Mouse (Mus musculus): ENCODE measurements around the gene Pbx1. TPM values are rescaled to one million over a fixed set of nuclear protein-coding genes. Genes with fewer than 3 reads are reported as not detected.

Pbx1 gene
- polyA plus RNA-seq, 2 experiments: 26.5 to 48.2 TPM

GRCm38 (mm10) chr1:168429856-168430644 is 2.0 kb downstream of the Pbx1 start:
- peak overlapping the region; percentile 59; the same call in 1 of the 2 replicates for H3K27ac ChIP-seq (replicated peaks; ENCODE audit: low read depth, low read length)
- DNase-seq (ENCODE audit: low spot score): no peak
- H3K4me2 ChIP-seq (replicated peaks; ENCODE audit: low read depth, low read length, severe bottlenecking): peak overlapping the region; percentile 63
- WGBS: 5% methylated on average over 5 of the region's 5 CpGs
- TF ChIP-seq POLR2A (IDR thresholded peaks at IDR 0.05; ENCODE audit: borderline replicate concordance, extremely low read depth, insufficient read depth, insufficient read length): no peak
- no peaks in the 10 kb centered on the region for H3K36me3 ChIP-seq (ENCODE audit: control insufficient read depth, insufficient read depth, low read length)
- H3K4me1 ChIP-seq (ENCODE audit: control insufficient read depth, insufficient read depth, low read length): peaks cover 18% of the 10 kb centered on the region; the same call in 1 of the 2 replicates
- 0 out of 2 replicates have a peak, but pooled peaks cover 3% of the 10 kb centered on the region for H3K27me3 ChIP-seq (ENCODE audit: control insufficient read depth, insufficient read depth, low read length)
- H3K9ac ChIP-seq (ENCODE audit: low read depth, low read length, severe bottlenecking): peak overlapping the region; percentile 90
- no peaks in the 10 kb centered on the region for H3K9me3 ChIP-seq (ENCODE audit: control insufficient read depth, low read length)
- no peak for ATAC-seq (ENCODE audit: low FRiP score, low read depth)
- peak overlapping the region; percentile 78 for H3K4me3 ChIP-seq (replicated peaks; ENCODE audit: low read length)

DNA sequence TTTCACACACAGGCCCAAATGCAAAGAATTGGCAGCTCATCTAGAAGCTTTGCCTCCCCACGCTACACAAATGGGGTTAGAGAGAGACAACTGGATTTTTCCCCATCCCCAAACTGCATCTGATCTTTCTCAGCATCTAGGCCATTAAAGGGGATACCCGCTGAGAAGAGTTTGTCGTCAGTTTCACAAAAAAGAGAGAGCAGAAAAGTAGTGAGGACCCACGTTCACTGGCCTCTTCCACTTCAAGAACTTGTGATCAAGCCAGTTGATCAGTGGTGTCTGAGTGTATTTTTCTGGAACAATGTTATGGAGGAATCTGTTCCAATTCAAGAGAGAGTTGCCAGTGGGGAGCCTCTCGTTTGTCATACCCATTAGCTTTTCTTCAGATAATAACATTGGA is 2.7 kb downstream of the Pbx1 start:
- Histone ChIP-seq H3K4me3 (replicated peaks; ENCODE audit: low read length) (peak overlapping the region; percentile 78), H3K27ac (replicated peaks; ENCODE audit: low read depth, low read length) (no peak overlapping the region), H3K9ac (ENCODE audit: low read depth, low read length, severe bottlenecking) (peak overlapping the region; percentile 43), H3K27me3 (ENCODE audit: control insufficient read depth, insufficient read depth, low read length) (0 out of 2 replicates have a peak, but pooled peaks cover 3% of the 10 kb centered on the region), H3K9me3 (ENCODE audit: control insufficient read depth, low read length) (no peaks in the 10 kb centered on the region), H3K36me3 (ENCODE audit: control insufficient read depth, insufficient read depth, low read length) (no peaks in the 10 kb centered on the region), H3K4me2 (replicated peaks; ENCODE audit: low read depth, low read length, severe bottlenecking) (peak overlapping the region; percentile 63), H3K4me1 (ENCODE audit: control insufficient read depth, insufficient read depth, low read length) (peaks cover 18% of the 10 kb centered on the region; the same call in 1 of the 2 replicates)
- TF ChIP-seq POLR2A (IDR thresholded peaks at IDR 0.05; ENCODE audit: borderline replicate concordance, extremely low read depth, insufficient read depth, insufficient read length): no peak
- 13% methylated on average over 5 of the region's 5 CpGs for WGBS
- ATAC-seq (ENCODE audit: low FRiP score, low read depth) (no peak), DNase-seq (ENCODE audit: low spot score) (no peak)

DNA sequence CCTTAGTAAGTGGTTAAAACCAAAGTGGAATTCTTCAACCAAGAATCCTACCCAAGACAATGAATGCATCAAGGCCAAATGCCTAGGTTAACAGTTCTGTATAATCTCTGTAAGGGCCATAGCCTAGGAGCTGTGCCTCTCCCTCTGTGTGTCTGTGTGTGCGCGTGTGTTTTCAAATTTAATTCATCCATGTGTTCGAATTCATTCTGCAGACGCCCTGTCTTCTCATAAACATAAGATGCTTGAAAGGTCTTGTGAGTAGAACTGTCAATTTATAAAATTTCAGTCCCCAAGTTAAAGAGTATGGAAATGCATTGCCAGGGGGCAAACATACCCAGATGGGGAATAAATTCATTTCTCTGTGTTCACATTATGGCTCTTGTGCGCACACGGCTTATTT is 3.8 kb downstream of the Pbx1 start:
- Histone ChIP-seq H3K36me3 (ENCODE audit: control insufficient read depth, insufficient read depth, low read length) (no peaks in the 10 kb centered on the region), H3K27me3 (ENCODE audit: control insufficient read depth, insufficient read depth, low read length) (0 out of 2 replicates have a peak, but pooled peaks cover 3% of the 10 kb centered on the region), H3K27ac (replicated peaks; ENCODE audit: low read depth, low read length) (no peak overlapping the region), H3K4me1 (ENCODE audit: control insufficient read depth, insufficient read depth, low read length) (peaks cover 22% of the 10 kb centered on the region), H3K4me2 (replicated peaks; ENCODE audit: low read depth, low read length, severe bottlenecking) (peak overlapping the region; percentile 63), H3K9ac (ENCODE audit: low read depth, low read length, severe bottlenecking) (no peak overlapping the region), H3K9me3 (ENCODE audit: control insufficient read depth, low read length) (no peaks in the 10 kb centered on the region), H3K4me3 (replicated peaks; ENCODE audit: low read length) (peak overlapping the region; percentile 78)
- WGBS: 33% methylated on average over 6 of the region's 6 CpGs
- no peak for TF ChIP-seq POLR2A (IDR thresholded peaks at IDR 0.05; ENCODE audit: borderline replicate concordance, extremely low read depth, insufficient read depth, insufficient read length)
- DNase-seq (ENCODE audit: low spot score): no peak
- ATAC-seq (ENCODE audit: low FRiP score, low read depth): no peak

GRCm38 (mm10) chr1:168427596-168427995 is 4.5 kb downstream of the Pbx1 start:
- Histone ChIP-seq H3K9me3 (ENCODE audit: control insufficient read depth, low read length) (no peaks in the 10 kb centered on the region), H3K9ac (ENCODE audit: low read depth, low read length, severe bottlenecking) (no peak overlapping the region), H3K4me3 (replicated peaks; ENCODE audit: low read length) (peak overlapping the region; percentile 78), H3K27ac (replicated peaks; ENCODE audit: low read depth, low read length) (no peak overlapping the region), H3K27me3 (ENCODE audit: control insufficient read depth, insufficient read depth, low read length) (0 out of 2 replicates have a peak, but pooled peaks cover 3% of the 10 kb centered on the region), H3K4me1 (ENCODE audit: control insufficient read depth, insufficient read depth, low read length) (peaks cover 22% of the 10 kb centered on the region), H3K36me3 (ENCODE audit: control insufficient read depth, insufficient read depth, low read length) (no peaks in the 10 kb centered on the region; the same call in 1 of the 2 replicates), H3K4me2 (replicated peaks; ENCODE audit: low read depth, low read length, severe bottlenecking) (peak overlapping the region; percentile 63)
- TF ChIP-seq POLR2A (IDR thresholded peaks at IDR 0.05; ENCODE audit: borderline replicate concordance, extremely low read depth, insufficient read depth, insufficient read length): no peak
- WGBS: 29% methylated on average over 4 of the region's 4 CpGs
- no peak for DNase-seq (ENCODE audit: low spot score)
- no peak for ATAC-seq (ENCODE audit: low FRiP score, low read depth)

GRCm38 (mm10) chr1:168426900-168427299 is 5.2 kb downstream of the Pbx1 start:
- ATAC-seq (ENCODE audit: low FRiP score, low read depth) (no peak), DNase-seq (ENCODE audit: low spot score) (no peak)
- Histone ChIP-seq H3K4me3 (replicated peaks; ENCODE audit: low read length) (0 out of 2 replicates have a peak overlapping the region, but pooled peaks have one; percentile 4), H3K9me3 (ENCODE audit: control insufficient read depth, low read length) (no peaks in the 10 kb centered on the region), H3K27me3 (ENCODE audit: control insufficient read depth, insufficient read depth, low read length) (0 out of 2 replicates have a peak, but pooled peaks cover 3% of the 10 kb centered on the region), H3K9ac (ENCODE audit: low read depth, low read length, severe bottlenecking) (no peak overlapping the region), H3K4me1 (ENCODE audit: control insufficient read depth, insufficient read depth, low read length) (peaks cover 22% of the 10 kb centered on the region), H3K36me3 (ENCODE audit: control insufficient read depth, insufficient read depth, low read length) (peaks cover 7% of the 10 kb centered on the region), H3K4me2 (replicated peaks; ENCODE audit: low read depth, low read length, severe bottlenecking) (peak overlapping the region; percentile 63), H3K27ac (replicated peaks; ENCODE audit: low read depth, low read length) (no peak overlapping the region)
- 43% methylated on average over 9 of the region's 9 CpGs for WGBS
- no peak for TF ChIP-seq POLR2A (IDR thresholded peaks at IDR 0.05; ENCODE audit: borderline replicate concordance, extremely low read depth, insufficient read depth, insufficient read length)
